ENCODE assay signal across 9 mouse cellular contexts in the genomic region with DNA sequence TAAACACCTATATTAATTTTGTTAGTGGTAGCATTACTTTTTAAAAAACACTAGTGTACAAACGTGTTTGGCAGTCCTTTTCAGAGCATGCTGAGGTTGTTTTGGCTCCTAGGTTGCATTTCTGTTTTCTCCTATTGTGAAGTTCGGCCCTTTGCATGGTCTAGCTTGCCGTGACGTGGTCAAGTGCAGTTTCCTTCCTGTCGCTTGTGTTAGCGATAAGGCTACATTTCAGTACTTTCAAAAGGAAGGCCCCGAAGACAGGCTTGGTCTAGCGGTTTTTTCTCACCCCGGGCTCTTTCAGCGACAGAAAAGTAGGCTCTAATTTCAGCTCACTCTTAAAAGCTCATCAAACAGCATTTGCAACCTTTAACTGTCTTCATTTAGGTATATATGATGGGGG. TPM values are rescaled to one million over a fixed set of nuclear protein-coding genes. Genes with fewer than 3 reads are reported as not detected.
DNase-seq lines count a peak whose midpoint lies in the region; ATAC-seq and TF ChIP-seq lines count a peak whose summit lies in the region.
"Had no signal": no experiment of that assay in that cellular context is flagged by ENCODE, and none has a peak within 500 bp of the region (broad histone marks: within the 10 kb centered on the region; RNA-seq: fewer than 3 reads in every experiment).

No protein-coding gene starts in this region.

- peak overlapping the region; percentile 94 for H3K27ac ChIP-seq in MEL (ENCODE audit: control insufficient read depth, low read depth, low read length)
- no peak overlapping the region for H3K27ac ChIP-seq in midbrain, postnatal 0 days (ENCODE audit: low read depth, low read length)

- peak in 1 of 2 experiments; percentile 46; a peak in 1 of 4 replicates for TF ChIP-seq POLR2A in MEL (IDR thresholded peaks at IDR 0.05; ENCODE audit: control insufficient read depth in 1 of 2, insufficient read depth in 1 of 2, low read depth in 1 of 2, low read length in 2 of 2, poor library complexity in 1 of 2)

- peak; percentile 54 for ATAC-seq in megakaryocyte progenitor cell, adult 5-6 weeks (replicated peaks; ENCODE audit: poor library complexity)
- no peak for ATAC-seq in midbrain, postnatal 0 days (ENCODE audit: low FRiP score)

- intact Hi-C loops in left cerebral cortex, postnatal 14 days (cut with DNase I) = no loop called here

- no peaks in the 10 kb centered on the region for H3K27me3 ChIP-seq in MEL (ENCODE audit: control insufficient read depth in 1 of 2, insufficient read depth in 2 of 2, low read length in 2 of 2)
- H3K27me3 ChIP-seq in erythroblast, embryonic 14.5 days (ENCODE audit: control insufficient read depth) = no peaks in the 10 kb centered on the region
- no peaks in the 10 kb centered on the region for H3K27me3 ChIP-seq in midbrain, postnatal 0 days (ENCODE audit: insufficient read depth, low read length)

- TF ChIP-seq RAD21 in MEL (IDR thresholded peaks at IDR 0.05; ENCODE audit: low read depth, low read length) = no peak

- DNase-seq in MEL (ENCODE audit: low read depth, low spot score) = peak; percentile 88
- peak; percentile 48 for DNase-seq in kidney, postnatal 10 days
- DNase-seq in midbrain, postnatal 0 days (ENCODE audit: low spot score) = no peak
- DNase-seq in urinary bladder, postnatal 14 days (ENCODE audit: low spot score) = no peak
- no peak for DNase-seq in left cerebral cortex, postnatal 14 days (ENCODE audit: low spot score in 2 of 2)
- DNase-seq in cerebellum, postnatal 10 days = no peak

- no peak overlapping the region for H3K4me2 ChIP-seq in midbrain, postnatal 0 days (ENCODE audit: low read depth, low read length, poor library complexity, severe bottlenecking)

- H3K79me2 ChIP-seq in MEL (ENCODE audit: control insufficient read depth, insufficient read depth, low read length, poor library complexity) = peaks cover 63% of the 10 kb centered on the region

- peak overlapping the region; percentile 70 for H3K9ac ChIP-seq in MEL (ENCODE audit: control insufficient read depth, low read depth, low read length, poor library complexity, severe bottlenecking)
- H3K9ac ChIP-seq in midbrain, postnatal 0 days (replicated peaks; ENCODE audit: low read length, poor library complexity, severe bottlenecking) = no peak overlapping the region

- peaks cover 4 to 67% of the 10 kb centered on the region in 2 experiments for H3K36me3 ChIP-seq in MEL (ENCODE audit: control insufficient read depth in 1 of 2, insufficient read depth in 2 of 2, low read length in 2 of 2)
- H3K36me3 ChIP-seq in erythroblast, embryonic 14.5 days (ENCODE audit: control insufficient read depth) = peaks cover 40% of the 10 kb centered on the region
- no peaks in the 10 kb centered on the region for H3K36me3 ChIP-seq in midbrain, postnatal 0 days (ENCODE audit: insufficient read depth, low read length)

- peak overlapping the region; percentile 46 to 58 for H3K4me3 ChIP-seq in MEL (ENCODE audit: control insufficient read depth in 1 of 2, insufficient read depth in 1 of 2, low read depth in 2 of 2, low read length in 2 of 2)
- peak overlapping the region; percentile 62 for H3K4me3 ChIP-seq in erythroblast, embryonic 14.5 days (replicated peaks)
- no peak overlapping the region for H3K4me3 ChIP-seq in midbrain, postnatal 0 days (ENCODE audit: low read depth, low read length)
- H3K4me3 ChIP-seq: myocyte had no signal

- H3K4me1 ChIP-seq in MEL (ENCODE audit: control insufficient read depth in 1 of 2, insufficient read depth in 2 of 2, low read length in 2 of 2) = peaks cover 34 to 42% of the 10 kb centered on the region in 2 experiments
- H3K4me1 ChIP-seq in erythroblast, embryonic 14.5 days (ENCODE audit: control insufficient read depth) = peaks cover 86% of the 10 kb centered on the region
- no peaks in the 10 kb centered on the region for H3K4me1 ChIP-seq in midbrain, postnatal 0 days (ENCODE audit: insufficient read depth, low read length)

- WGBS in midbrain, postnatal 0 days = 87% methylated on average over 10 of the region's 10 CpGs

- TF ChIP-seq CTCF in MEL (IDR thresholded peaks at IDR 0.05 in 2 of 3, conservative IDR thresholded peaks at IDR 0.05 in 1 of 3; ENCODE audit: control insufficient read depth in 1 of 3, insufficient read depth in 1 of 3, low read depth in 2 of 3, low read length in 3 of 3, poor library complexity in 1 of 3, severe bottlenecking in 1 of 3) = no peak
- TF ChIP-seq CTCF in midbrain, postnatal 0 days (IDR thresholded peaks at IDR 0.05) = no peak

- TF ChIP-seq EP300 in MEL (IDR thresholded peaks at IDR 0.05; ENCODE audit: low read depth in 1 of 2, low read length in 2 of 2) = peak; percentile 36 to 64; a peak in 3 of 4 replicates

- no peaks in the 10 kb centered on the region for H3K9me3 ChIP-seq in MEL (replicated peaks; ENCODE audit: insufficient read depth, low read length)
- no peaks in the 10 kb centered on the region for H3K9me3 ChIP-seq in erythroblast, embryonic 14.5 days (ENCODE audit: control insufficient read depth, low read length)
- no peaks in the 10 kb centered on the region for H3K9me3 ChIP-seq in midbrain, postnatal 0 days (ENCODE audit: low read length)

TF ChIP-seq in MEL, 35 proteins besides CTCF, POLR2A, EP300 and RAD21 (continues in another document):
- TF ChIP-seq SIN3A (IDR thresholded peaks at IDR 0.05; ENCODE audit: low read length) (peak; percentile 81), E2F4 (IDR thresholded peaks at IDR 0.05; ENCODE audit: borderline replicate concordance, low read depth, low read length) (no peak), MYB (IDR thresholded peaks at IDR 0.05; ENCODE audit: low read depth, low read length) (0 out of 2 replicates have a peak, but pooled peaks have one; percentile 4), ZNF384 (IDR thresholded peaks at IDR 0.05; ENCODE audit: low read depth, low read length) (peak; percentile 59), USF2 (IDR thresholded peaks at IDR 0.05; ENCODE audit: borderline replicate concordance in 1 of 2, insufficient read depth in 1 of 2, low read depth in 1 of 2, low read length in 2 of 2) (no peak), GATA1 (IDR thresholded peaks at IDR 0.05; ENCODE audit: low read depth, low read length) (peak; percentile 81), ZMIZ1 (IDR thresholded peaks at IDR 0.05; ENCODE audit: low read depth, low read length) (0 out of 2 replicates have a peak, but pooled peaks have one; percentile 45), SMC3 (IDR thresholded peaks at IDR 0.05; ENCODE audit: low read depth, low read length) (no peak), USF1 (IDR thresholded peaks at IDR 0.05; ENCODE audit: low read depth, low read length) (no peak), CHD2 (IDR thresholded peaks at IDR 0.05; ENCODE audit: low read length) (no peak), BHLHE40 (IDR thresholded peaks at IDR 0.05; ENCODE audit: borderline replicate concordance, low read depth, low read length) (0 out of 2 replicates have a peak, but pooled peaks have one; percentile 17), ELF1 (IDR thresholded peaks at IDR 0.05; ENCODE audit: low read depth, low read length) (no peak), POLR2AphosphoS5 (IDR thresholded peaks at IDR 0.05; ENCODE audit: borderline replicate concordance, low read depth, low read length) (no peak), GABPA (IDR thresholded peaks at IDR 0.05; ENCODE audit: low read depth, low read length) (no peak), RCOR1 (IDR thresholded peaks at IDR 0.05; ENCODE audit: low read depth, low read length) (0 out of 2 replicates have a peak, but pooled peaks have one; percentile 11), ZKSCAN1 (IDR thresholded peaks at IDR 0.05; ENCODE audit: low read depth, low read length) (no peak), KAT2A (conservative IDR thresholded peaks at IDR 0.05; ENCODE audit: low read depth, low read length) (no peak), POLR2AphosphoS2 (IDR thresholded peaks at IDR 0.05; ENCODE audit: low read length) (no peak), CHD1 (IDR thresholded peaks at IDR 0.05; ENCODE audit: low read depth, low read length) (0 out of 2 replicates have a peak, but pooled peaks have one; percentile 72), TAL1 (IDR thresholded peaks at IDR 0.05; ENCODE audit: low read length) (peak; percentile 34; the same call in 1 of the 2 replicates), UBTF (IDR thresholded peaks at IDR 0.05; ENCODE audit: borderline replicate concordance, insufficient read depth, low read depth, low read length) (no peak)

RNA-seq across cellular contexts. Expression of gene Sugt1, which starts 52.2 kb away (rescaled TPM):
- 175 and 182 TPM in 2 replicates for total RNA-seq in MEL (2012; rRNA removed)
- 100 to 1,000 TPM; 135 to 616 TPM for polyA plus RNA-seq in MEL (2012; ENCODE audit: insufficient read depth in 1 of 2, insufficient read length in 2 of 2, low read depth in 1 of 2, low replicate concordance in 2 of 2, missing spikeins in 1 of 2)
- 0.12 and 0.28 TPM in 2 replicates for polyA plus RNA-seq in erythroblast, embryonic 14.5 days (2012)
- 103 and 124 TPM in 2 replicates for total RNA-seq in megakaryocyte progenitor cell, adult 5-6 weeks (2015)
- total RNA-seq in megakaryocyte progenitor cell, adult 5-6 weeks (2017) = 125 and 134 TPM in 2 replicates
- 19.1 and 36.1 TPM in 2 replicates for total RNA-seq in midbrain, postnatal 0 days (2014; rRNA removed)
- polyA plus RNA-seq in midbrain, postnatal 0 days (2015; fragmentation: Nextera tagmentation; extraction: Ambion mirVana) = 86.0 and 87.0 TPM in 2 replicates
- 10 to 100 TPM; 77.5 to 80.1 TPM for total RNA-seq in left cerebral cortex, postnatal 14 days (2021)

RNA-seq across cellular contexts. Expression of gene Wbp4, which starts 54.0 kb away (rescaled TPM):
- 14.5 and 15.9 TPM in 2 replicates for total RNA-seq in MEL (2012; rRNA removed)
- polyA plus RNA-seq in MEL (2012; ENCODE audit: insufficient read depth in 1 of 2, insufficient read length in 2 of 2, low read depth in 1 of 2, low replicate concordance in 2 of 2, missing spikeins in 1 of 2) = 10 to 100 TPM; 22.1 to 87.6 TPM
- 0.82 and 0.86 TPM in 2 replicates for polyA plus RNA-seq in erythroblast, embryonic 14.5 days (2012)
- total RNA-seq in megakaryocyte progenitor cell, adult 5-6 weeks (2015) = 33.6 and 34.2 TPM in 2 replicates
- total RNA-seq in megakaryocyte progenitor cell, adult 5-6 weeks (2017) = 50.2 and 84.2 TPM in 2 replicates
- 30.5 and 38.1 TPM in 2 replicates for total RNA-seq in midbrain, postnatal 0 days (2014; rRNA removed)
- 51.6 and 54.2 TPM in 2 replicates for polyA plus RNA-seq in midbrain, postnatal 0 days (2015; fragmentation: Nextera tagmentation; extraction: Ambion mirVana)
- 10 to 100 TPM; 40.9 to 44.9 TPM for total RNA-seq in left cerebral cortex, postnatal 14 days (2021)

RNA-seq across cellular contexts. Expression of gene Elf1, which starts 54.3 kb away (rescaled TPM):
- total RNA-seq in MEL (2012; rRNA removed) = 21.5 and 27.3 TPM in 2 replicates
- polyA plus RNA-seq in MEL (2012; ENCODE audit: insufficient read depth in 1 of 2, insufficient read length in 2 of 2, low read depth in 1 of 2, low replicate concordance in 2 of 2, missing spikeins in 1 of 2) = 10 to 100 TPM; 24.2 to 43.1 TPM
- 0.65 and 0.69 TPM in 2 replicates for polyA plus RNA-seq in erythroblast, embryonic 14.5 days (2012)
- total RNA-seq in megakaryocyte progenitor cell, adult 5-6 weeks (2015) = 96.8 and 98.3 TPM in 2 replicates
- total RNA-seq in megakaryocyte progenitor cell, adult 5-6 weeks (2017) = 178 and 189 TPM in 2 replicates
- 7.2 TPM in 2 replicates for total RNA-seq in midbrain, postnatal 0 days (2014; rRNA removed)
- polyA plus RNA-seq in midbrain, postnatal 0 days (2015; fragmentation: Nextera tagmentation; extraction: Ambion mirVana) = 2.1 and 2.2 TPM in 2 replicates
- 1 to 10 TPM; 4.3 to 5.4 TPM for total RNA-seq in left cerebral cortex, postnatal 14 days (2021)

Comparison
In these comparisons a context has a peak if more than half of its experiments do, and no peak if none do; other contexts are left out.
1. DNase-seq: peak in MEL (single experiment) and kidney, postnatal 10 days (single experiment); none in midbrain, postnatal 0 days (single experiment), urinary bladder, postnatal 14 days (single experiment), left cerebral cortex, postnatal 14 days (0 of 2) and cerebellum, postnatal 10 days (0 of 2).